Mouse (Mus musculus) urinary bladder, postnatal 25 days (tissue): ENCODE results near the gene Tnf.

Experiments used
- DNase-seq: peaks from one replicate; pipeline ENCODE4 v3.0.0; 2022; ENCODE audit warnings: low spot score

Tnf gene

GRCm38 (mm10) chr17:35201787-35202186 lies at the start of gene Tnf:
Gene Tnf, minus strand, starts transcription at chr17:35202007.
- DNase-seq = no peak

DNA sequence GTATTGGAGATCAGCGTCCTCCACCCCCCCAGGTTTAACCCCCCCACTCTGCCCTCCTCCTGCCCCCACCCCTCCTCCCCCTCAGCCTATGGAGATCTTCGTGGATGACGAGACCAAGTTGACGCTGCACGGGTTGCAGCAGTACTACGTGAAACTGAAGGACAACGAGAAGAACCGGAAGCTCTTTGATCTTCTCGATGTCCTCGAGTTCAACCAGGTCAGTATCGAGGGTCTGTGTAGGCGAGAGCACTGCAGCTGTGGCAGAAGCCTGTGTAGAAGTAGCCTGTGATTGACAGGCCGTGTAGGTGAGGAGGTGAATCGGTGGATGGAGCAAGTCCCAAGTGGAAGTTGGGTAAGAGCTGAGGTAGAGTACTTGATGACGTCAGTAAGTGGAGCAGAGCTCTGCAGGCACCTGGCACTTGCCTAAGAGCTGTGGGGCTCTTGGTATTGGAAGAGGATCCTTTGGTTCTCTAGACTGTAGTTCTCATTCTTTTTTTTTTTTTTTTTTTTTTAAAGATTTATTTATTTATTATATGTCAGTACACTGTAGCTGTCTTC lies 49.4 kb upstream of the Tnf start:
- no peak for DNase-seq

DNA sequence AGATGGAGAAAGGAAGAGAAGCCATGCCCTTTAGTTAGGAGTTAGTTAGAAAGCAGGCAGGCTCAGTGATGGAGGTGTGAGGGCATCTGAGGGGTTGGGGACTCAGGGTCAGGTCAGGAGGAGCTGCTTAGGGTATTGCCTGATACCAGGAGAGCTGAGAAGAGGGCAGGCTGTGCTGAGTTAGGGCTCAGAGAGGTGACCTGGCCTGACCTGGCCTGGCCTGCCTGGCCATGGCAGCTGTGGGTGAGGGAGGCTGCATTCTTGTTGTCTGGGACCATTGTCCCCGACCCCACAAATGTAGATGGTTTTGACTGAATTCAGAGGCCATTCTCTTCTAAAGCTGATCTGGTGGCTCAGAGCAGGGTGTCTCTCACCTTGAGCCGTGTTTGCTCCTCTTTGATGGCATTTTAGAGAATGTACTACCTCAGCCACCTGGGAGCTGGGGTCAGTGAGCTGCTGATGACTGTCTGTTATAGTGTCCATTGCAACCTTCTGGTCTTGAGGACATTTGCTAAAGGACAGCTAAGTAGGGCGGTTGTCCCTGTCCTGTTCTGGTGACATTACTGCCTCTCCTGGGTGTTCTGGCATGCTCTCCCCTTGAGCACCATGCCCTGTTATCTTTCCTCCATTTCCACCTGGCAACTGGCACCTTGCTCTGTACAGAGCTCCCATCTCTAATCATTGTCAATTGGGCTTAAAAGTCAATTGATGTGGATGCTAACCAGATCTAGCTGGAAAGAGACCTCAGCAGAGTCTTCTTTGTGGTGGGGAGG lies 48.7 kb upstream of the Tnf start:
- no peak for DNase-seq

DNA sequence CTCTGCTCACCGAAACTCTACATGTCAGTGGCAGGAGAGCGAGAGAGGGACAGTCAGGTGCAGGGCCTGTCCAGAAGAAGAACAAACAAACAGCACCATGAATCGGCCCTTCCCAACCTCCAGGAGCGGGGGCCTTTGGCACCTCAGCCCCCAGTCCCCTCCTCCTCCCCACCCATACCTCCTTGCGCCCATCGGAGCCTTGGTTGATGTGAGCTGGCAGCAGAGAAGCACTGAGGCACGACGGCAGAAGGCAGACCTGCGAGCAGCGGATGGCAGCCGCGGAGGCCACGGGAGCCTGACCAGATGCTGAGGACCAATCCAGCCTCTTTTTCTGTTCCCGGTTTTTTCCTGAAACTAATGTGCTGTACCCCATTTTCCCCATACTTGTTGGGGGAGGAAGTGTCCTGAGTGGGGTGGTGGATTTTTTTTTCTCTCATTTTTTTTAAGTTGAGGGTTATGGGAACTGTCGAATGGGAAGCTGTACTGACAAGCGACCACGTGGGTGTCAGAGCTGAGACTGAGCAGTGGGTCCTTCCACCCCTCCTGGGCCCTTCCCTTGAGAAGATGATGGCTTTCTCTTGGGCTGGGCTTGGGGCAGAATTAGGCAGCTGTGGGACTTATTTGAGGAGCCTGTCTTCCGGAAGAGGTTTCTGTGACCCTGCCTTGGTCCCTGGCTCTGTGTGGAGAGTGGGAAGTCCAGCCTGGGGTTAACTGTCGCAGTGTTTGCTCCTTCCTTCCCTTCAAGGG lies 47.8 kb upstream of the Tnf start:
- no peak for DNase-seq

GRCm38 (mm10) chr17:35248986-35249385 lies 47.2 kb upstream of the Tnf start:
- no peak for DNase-seq

- no peak for DNase-seq
These were observed 45.3 kb upstream of the Tnf start for GRCm38 (mm10) chr17:35247144-35247543.

GRCm38 (mm10) chr17:35245731-35246623 lies 44.2 kb upstream of the Tnf start:
- DNase-seq = no peak

DNA sequence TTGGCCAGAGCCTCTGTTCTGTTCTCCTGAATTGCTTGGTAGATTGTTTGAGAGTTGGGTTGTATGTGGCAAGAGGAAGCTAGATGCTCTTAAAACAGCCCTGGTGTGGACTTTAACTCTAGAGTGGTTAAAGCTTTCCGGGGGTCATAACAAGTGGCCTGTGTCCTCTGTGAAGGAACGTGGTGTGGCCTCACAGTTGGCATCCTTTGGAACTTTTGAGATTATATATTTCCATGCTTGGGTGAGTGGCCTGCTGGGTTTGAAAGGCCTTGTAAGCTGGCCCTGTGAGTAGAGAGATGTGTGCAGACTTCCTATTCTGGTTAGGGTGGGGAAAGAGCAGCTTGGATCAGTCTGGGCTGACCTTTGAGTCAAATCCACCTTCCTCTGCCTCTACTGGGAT lies 43.2 kb upstream of the Tnf start:
- DNase-seq = no peak

DNA sequence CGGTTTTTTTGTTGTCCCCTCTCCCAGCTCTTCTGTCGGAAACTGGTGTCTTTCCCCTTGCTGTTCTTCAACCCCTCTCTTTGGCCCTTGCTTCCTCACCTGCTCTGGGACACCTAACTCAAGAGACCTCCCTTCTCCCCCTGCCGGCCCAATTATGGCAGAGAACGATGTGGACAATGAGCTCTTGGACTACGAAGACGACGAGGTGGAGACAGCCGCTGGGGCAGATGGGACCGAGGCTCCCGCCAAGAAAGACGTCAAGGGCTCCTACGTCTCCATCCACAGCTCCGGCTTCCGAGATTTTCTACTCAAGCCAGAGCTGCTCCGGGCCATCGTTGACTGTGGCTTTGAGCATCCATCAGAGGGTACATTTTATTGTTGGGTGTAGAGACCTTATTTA lies 41.3 kb upstream of the Tnf start:
- DNase-seq = no peak

GRCm38 (mm10) chr17:35242015-35242941 lies 40.5 kb upstream of the Tnf start:
- peak; percentile 66 for DNase-seq

- peak; percentile 93 for DNase-seq
These were observed 39.7 kb upstream of the Tnf start, which contains the start of gene Ddx39b for GRCm38 (mm10) chr17:35241305-35242014. Gene Ddx39b, plus strand, starts transcription at chr17:35241746.

GRCm38 (mm10) chr17:35240384-35241304 lies 38.8 kb upstream of the Tnf start:
- DNase-seq = no peak

DNA sequence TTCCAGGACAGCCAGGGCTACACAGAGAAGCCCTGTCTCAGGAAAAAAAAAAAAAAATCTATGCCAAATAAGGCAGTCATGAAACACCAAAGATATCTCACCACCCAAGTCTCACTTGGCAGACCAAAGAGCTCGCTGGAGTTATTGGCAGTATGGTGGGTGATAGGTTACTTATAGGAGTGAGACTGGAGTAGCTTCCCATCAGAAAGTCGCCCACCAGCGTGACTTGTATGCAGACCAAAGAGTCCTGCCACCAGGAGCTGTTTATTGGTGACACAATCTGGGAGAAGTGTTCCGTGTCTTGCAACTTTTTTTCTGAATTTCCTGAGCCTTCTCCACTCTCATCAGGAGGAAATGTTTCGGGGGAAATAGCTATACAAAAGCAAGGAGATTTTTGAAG lies 37.9 kb upstream of the Tnf start:
- no peak for DNase-seq

DNA sequence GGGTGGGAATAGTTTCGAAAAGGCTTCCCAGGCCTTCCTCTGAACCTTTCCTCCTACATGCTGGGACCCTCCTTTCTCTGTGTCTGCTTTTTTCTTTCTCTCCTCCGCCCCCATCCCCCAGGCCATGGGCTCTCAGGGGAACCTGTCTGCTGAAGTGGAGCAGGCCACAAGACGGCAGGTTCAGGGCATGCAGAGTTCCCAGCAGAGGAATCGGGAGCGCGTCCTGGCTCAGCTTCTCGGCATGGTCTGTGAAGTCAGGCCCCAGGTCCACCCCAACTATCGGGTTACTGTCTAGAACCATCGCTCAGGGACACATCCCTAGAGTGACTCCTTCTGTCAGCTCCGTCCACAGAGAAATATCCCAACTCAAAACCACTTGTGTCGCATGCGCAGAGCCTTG lies 35.7 kb upstream of the Tnf start:
- no peak for DNase-seq

DNA sequence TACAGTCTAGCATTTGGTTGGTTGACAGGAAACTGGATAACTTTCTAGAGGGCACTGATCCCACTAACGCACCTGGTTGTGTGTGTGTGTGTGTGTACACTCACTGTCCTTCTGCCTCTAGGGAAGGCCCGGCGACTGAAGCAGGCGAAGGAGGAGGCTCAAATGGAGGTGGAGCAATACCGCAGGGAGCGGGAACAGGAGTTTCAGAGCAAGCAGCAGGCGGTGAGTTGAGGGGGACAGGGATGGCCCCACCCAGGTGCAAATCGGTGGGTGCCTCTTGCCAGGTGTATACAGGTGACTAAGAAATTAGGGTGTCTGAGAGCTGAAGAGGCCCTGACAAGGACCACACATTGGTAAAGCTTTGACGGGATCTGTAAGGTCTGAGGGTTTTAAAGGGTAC lies 35.2 kb upstream of the Tnf start:
- DNase-seq = no peak

- peak; percentile 98 for DNase-seq
These were observed 34.6 kb upstream of the Tnf start for GRCm38 (mm10) chr17:35236390-35236746.

DNA sequence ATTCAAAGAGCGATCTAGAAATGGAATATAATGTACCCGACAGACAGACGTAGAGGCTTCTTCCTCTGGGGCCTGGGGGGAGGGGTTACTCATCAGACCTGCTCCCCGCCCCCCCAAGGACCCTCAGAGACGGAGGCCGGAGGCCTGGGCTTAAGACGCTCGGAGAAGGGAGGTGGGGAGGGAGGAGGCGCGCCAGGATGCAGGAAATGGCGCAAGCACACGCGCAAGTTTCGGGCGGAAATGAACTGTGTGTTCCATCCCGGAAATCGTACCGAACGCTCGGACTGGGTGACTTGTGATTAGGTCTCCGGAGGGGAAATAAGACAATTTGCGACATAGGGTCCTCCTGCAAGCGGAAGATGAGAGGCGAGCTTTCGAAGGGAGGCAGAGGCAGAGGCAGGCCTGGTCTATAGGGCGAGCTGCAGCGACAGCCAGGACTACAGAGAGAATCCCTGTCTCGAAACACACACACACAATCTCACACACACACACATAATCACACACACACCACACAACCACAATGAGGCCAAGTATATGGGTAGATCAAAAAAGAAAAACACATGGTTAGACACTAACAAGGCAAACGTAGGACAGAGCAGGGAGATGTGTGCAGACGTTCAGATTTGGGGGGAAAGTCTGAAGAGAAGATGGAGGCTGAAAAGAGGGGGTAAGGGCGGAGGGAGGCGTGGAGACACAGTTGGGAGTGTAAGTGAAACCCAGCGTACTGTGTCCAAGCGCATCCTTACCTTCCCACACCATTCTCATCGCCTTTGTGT lies 34.0 kb upstream of the Tnf start, which contains the start of gene Nfkbil1:
Gene Nfkbil1 (minus strand): TSS at position 179 of the 776 bp plus-strand sequence.
- peak; percentile 75 for DNase-seq

- no peak for DNase-seq
These were observed 33.1 kb upstream of the Tnf start for GRCm38 (mm10) chr17:35234903-35235302.
